In genomic region chr2:69135661-69136576, GRCm38 (mm10) we compare ENCODE assay signal across 8 mouse cellular contexts. TPM values are rescaled to one million over a fixed set of nuclear protein-coding genes. Genes with fewer than 3 reads are reported as not detected.
DNase-seq lines count a peak whose midpoint lies in the region; ATAC-seq and TF ChIP-seq lines count a peak whose summit lies in the region.

Gene Nostrin, plus strand, starts transcription at chr2:69135800.

- TF ChIP-seq POLR2A in kidney, adult 2 months (IDR thresholded peaks at IDR 0.05; ENCODE audit: low read depth, low read length), result no peak

- H3K4me1 ChIP-seq in forebrain, embryonic 15.5 days, result no peaks in the 10 kb centered on the region
- H3K4me1 ChIP-seq in forebrain, embryonic 12.5 days, result no peaks in the 10 kb centered on the region
- peaks cover 7% of the 10 kb centered on the region; the same call in 1 of the 2 replicates for H3K4me1 ChIP-seq in embryonic facial prominence, embryonic 13.5 days
- peaks cover 4% of the 10 kb centered on the region for H3K4me1 ChIP-seq in kidney, adult 2 months (ENCODE audit: control insufficient read depth, insufficient read depth, low read length)
- peaks cover 11% of the 10 kb centered on the region; the same call in 1 of the 2 replicates for H3K4me1 ChIP-seq in lung, embryonic 16.5 days (replicated peaks; ENCODE audit: control insufficient read depth, insufficient read depth, low read length)
- H3K4me1 ChIP-seq in midbrain, embryonic 14.5 days (ENCODE audit: control insufficient read depth, insufficient read depth, low read length), result no peaks in the 10 kb centered on the region

- no peak for TF ChIP-seq CTCF in kidney, adult 2 months (conservative IDR thresholded peaks at IDR 0.05; ENCODE audit: insufficient read depth, insufficient read length, low read depth, low read length)

- ATAC-seq in forebrain, embryonic 15.5 days (replicated peaks), result peak; percentile 76; the same call in 1 of the 2 replicates
- no peak for ATAC-seq in forebrain, embryonic 12.5 days (ENCODE audit: low FRiP score)
- ATAC-seq in embryonic facial prominence, embryonic 13.5 days (ENCODE audit: insufficient number of reproducible peaks, insufficient read depth, low FRiP score, low TSS enrichment, low read depth), result no peak
- ATAC-seq in lung, embryonic 16.5 days (ENCODE audit: low read depth), result peak; percentile 78
- no peak for ATAC-seq in midbrain, embryonic 14.5 days (ENCODE audit: low FRiP score, low TSS enrichment)

- no peaks in the 10 kb centered on the region for H3K36me3 ChIP-seq in forebrain, embryonic 15.5 days
- H3K36me3 ChIP-seq in forebrain, embryonic 12.5 days (replicated peaks), result no peaks in the 10 kb centered on the region
- no peaks in the 10 kb centered on the region for H3K36me3 ChIP-seq in embryonic facial prominence, embryonic 13.5 days
- H3K36me3 ChIP-seq in kidney, adult 2 months (ENCODE audit: control insufficient read depth, insufficient read depth, low read length), result no peaks in the 10 kb centered on the region
- H3K36me3 ChIP-seq in lung, embryonic 16.5 days (ENCODE audit: control insufficient read depth, insufficient read depth, low read length), result no peaks in the 10 kb centered on the region
- H3K36me3 ChIP-seq in midbrain, embryonic 14.5 days (ENCODE audit: control insufficient read depth, insufficient read depth, low read length), result no peaks in the 10 kb centered on the region

- no peak within 1 kb of the TSS for H3K9ac ChIP-seq in forebrain, embryonic 15.5 days (replicated peaks)
- no peak within 1 kb of the TSS for H3K9ac ChIP-seq in forebrain, embryonic 12.5 days
- no peak within 1 kb of the TSS for H3K9ac ChIP-seq in embryonic facial prominence, embryonic 13.5 days
- peak within 1 kb of the TSS; percentile 15 for H3K9ac ChIP-seq in lung, embryonic 16.5 days (ENCODE audit: low read length)
- no peak within 1 kb of the TSS for H3K9ac ChIP-seq in midbrain, embryonic 14.5 days (replicated peaks; ENCODE audit: low read length)

- peak within 1 kb of the TSS; percentile 46; the same call in 1 of the 2 replicates for H3K27ac ChIP-seq in forebrain, embryonic 15.5 days (replicated peaks)
- no peak within 1 kb of the TSS for H3K27ac ChIP-seq in forebrain, embryonic 12.5 days
- peak within 1 kb of the TSS; percentile 35; the same call in 1 of the 2 replicates for H3K27ac ChIP-seq in embryonic facial prominence, embryonic 13.5 days
- H3K27ac ChIP-seq in kidney, adult 2 months (ENCODE audit: insufficient read depth, low read depth, low read length), result peak within 1 kb of the TSS; percentile 21
- peak within 1 kb of the TSS; percentile 50 for H3K27ac ChIP-seq in lung, embryonic 16.5 days (ENCODE audit: low read length)
- H3K27ac ChIP-seq in midbrain, embryonic 14.5 days (replicated peaks; ENCODE audit: low read depth, low read length), result no peak within 1 kb of the TSS

- no peaks in the 10 kb centered on the region for H3K27me3 ChIP-seq in forebrain, embryonic 15.5 days
- no peaks in the 10 kb centered on the region for H3K27me3 ChIP-seq in forebrain, embryonic 12.5 days
- H3K27me3 ChIP-seq in embryonic facial prominence, embryonic 13.5 days, result no peaks in the 10 kb centered on the region
- H3K27me3 ChIP-seq in kidney, adult 2 months (replicated peaks; ENCODE audit: control insufficient read depth, insufficient read depth, low read length), result no peaks in the 10 kb centered on the region
- H3K27me3 ChIP-seq in lung, embryonic 16.5 days (ENCODE audit: control insufficient read depth, insufficient read depth, low read depth, low read length), result no peaks in the 10 kb centered on the region
- no peaks in the 10 kb centered on the region for H3K27me3 ChIP-seq in midbrain, embryonic 14.5 days (ENCODE audit: control insufficient read depth, insufficient read depth, low read length)

- no peak within 1 kb of the TSS for H3K4me3 ChIP-seq in forebrain, embryonic 15.5 days
- no peak within 1 kb of the TSS for H3K4me3 ChIP-seq in forebrain, embryonic 12.5 days (replicated peaks)
- no peak within 1 kb of the TSS for H3K4me3 ChIP-seq in embryonic facial prominence, embryonic 13.5 days
- H3K4me3 ChIP-seq in kidney, adult 2 months (ENCODE audit: insufficient read depth, low read depth, low read length), result peak within 1 kb of the TSS; percentile 56
- H3K4me3 ChIP-seq in lung, embryonic 16.5 days (ENCODE audit: low read length), result peak within 1 kb of the TSS; percentile 14
- H3K4me3 ChIP-seq in midbrain, embryonic 14.5 days (replicated peaks; ENCODE audit: low read depth, low read length), result no peak within 1 kb of the TSS

- no peak within 1 kb of the TSS for H3K4me2 ChIP-seq in forebrain, embryonic 15.5 days (replicated peaks)
- no peak within 1 kb of the TSS for H3K4me2 ChIP-seq in forebrain, embryonic 12.5 days
- peak within 1 kb of the TSS; percentile 14; the same call in 1 of the 2 replicates for H3K4me2 ChIP-seq in embryonic facial prominence, embryonic 13.5 days
- peak within 1 kb of the TSS; percentile 26 for H3K4me2 ChIP-seq in lung, embryonic 16.5 days (ENCODE audit: low read depth, low read length)
- no peak within 1 kb of the TSS for H3K4me2 ChIP-seq in midbrain, embryonic 14.5 days (ENCODE audit: low read length)

- DNase-seq in kidney, adult 2 months, result peak; percentile 80
- DNase-seq in layer of hippocampus, postnatal 25 days (ENCODE audit: extremely low spot score in 1 of 2, low spot score in 1 of 2), result no peak
- DNase-seq in retina, postnatal 1 day, result no peak
- no peak for DNase-seq in midbrain, embryonic 14.5 days

- 74% methylated on average over 15 of the region's 15 CpGs for WGBS in forebrain, embryonic 15.5 days
- WGBS in forebrain, embryonic 12.5 days, result 84% methylated on average over 15 of the region's 15 CpGs
- WGBS in embryonic facial prominence, embryonic 13.5 days, result 47% methylated on average over 15 of the region's 15 CpGs
- whole genome bisulfite sequencing in kidney, adult 2 months, result 55% methylated on average over 15 of the region's 15 CpGs
- 19% methylated on average over 15 of the region's 15 CpGs for WGBS in lung, embryonic 16.5 days
- 81% methylated on average over 15 of the region's 15 CpGs for whole genome bisulfite sequencing in midbrain, embryonic 14.5 days

- H3K9me3 ChIP-seq in forebrain, embryonic 15.5 days, result no peaks in the 10 kb centered on the region
- no peaks in the 10 kb centered on the region for H3K9me3 ChIP-seq in forebrain, embryonic 12.5 days
- no peaks in the 10 kb centered on the region for H3K9me3 ChIP-seq in embryonic facial prominence, embryonic 13.5 days
- H3K9me3 ChIP-seq in lung, embryonic 16.5 days (ENCODE audit: control insufficient read depth, low read length), result no peaks in the 10 kb centered on the region
- H3K9me3 ChIP-seq in midbrain, embryonic 14.5 days (ENCODE audit: control insufficient read depth, low read length), result no peaks in the 10 kb centered on the region

RNA-seq across cellular contexts. Expression of gene Nostrin, which starts in this region (rescaled TPM):
- 1.2 and 1.6 TPM in 2 replicates for polyA plus RNA-seq in forebrain, embryonic 15.5 days (2015; fragmentation: Nextera tagmentation; extraction: Ambion mirVana)
- 0.43 and 0.64 TPM in 2 replicates for polyA plus RNA-seq in forebrain, embryonic 12.5 days (2016; fragmentation: Nextera tagmentation; extraction: Ambion mirVana)
- polyA plus RNA-seq in embryonic facial prominence, embryonic 13.5 days (2015; fragmentation: Nextera tagmentation; extraction: Ambion mirVana), result 0.34 and 0.50 TPM in 2 replicates
- 0.75 and 1.0 TPM in 2 replicates for polyA plus RNA-seq in kidney, adult 2 months (2012; rRNA removed)
- polyA plus RNA-seq in lung, embryonic 16.5 days (2015; fragmentation: Nextera tagmentation; extraction: Ambion mirVana), result 19.3 and 19.5 TPM in 2 replicates
- total RNA-seq in layer of hippocampus, postnatal 25 days (2021), result 1 to 10 TPM; 3.3 to 4.2 TPM
- polyA plus RNA-seq in midbrain, embryonic 14.5 days (2014; fragmentation: Nextera tagmentation; extraction: Ambion mirVana), result 0.94 and 1.4 TPM in 2 replicates

Comparison
In these comparisons a context has a peak if more than half of its experiments do, and no peak if none do; other contexts are left out.
1. ATAC-seq: peak in forebrain, embryonic 15.5 days (single experiment) and lung, embryonic 16.5 days (single experiment); none in forebrain, embryonic 12.5 days (single experiment), embryonic facial prominence, embryonic 13.5 days (single experiment) and midbrain, embryonic 14.5 days (single experiment).
2. H3K27ac ChIP-seq: peak in forebrain, embryonic 15.5 days (single experiment), embryonic facial prominence, embryonic 13.5 days (single experiment), kidney, adult 2 months (single experiment) and lung, embryonic 16.5 days (single experiment); none in forebrain, embryonic 12.5 days (single experiment) and midbrain, embryonic 14.5 days (single experiment).
3. H3K4me2 ChIP-seq: peak in embryonic facial prominence, embryonic 13.5 days (single experiment) and lung, embryonic 16.5 days (single experiment); none in forebrain, embryonic 15.5 days (single experiment), forebrain, embryonic 12.5 days (single experiment) and midbrain, embryonic 14.5 days (single experiment).
4. H3K4me3 ChIP-seq: peak in kidney, adult 2 months (single experiment) and lung, embryonic 16.5 days (single experiment); none in forebrain, embryonic 15.5 days (single experiment), forebrain, embryonic 12.5 days (single experiment), embryonic facial prominence, embryonic 13.5 days (single experiment) and midbrain, embryonic 14.5 days (single experiment).